Mouse (Mus musculus) limb, embryonic 14.5 days (tissue): Measurements from ENCODE around the gene Gm20388. TPM values are rescaled to one million over a fixed set of nuclear protein-coding genes. Genes with fewer than 3 reads are reported as not detected.

Experiments used
- ATAC-seq: fragments of 200-750 bp; cut with Nextera tagmentation; 2 replicates; pipeline ENCODE4 v1.8.0; 2017; ENCODE audit warnings: low read depth, moderate number of reproducible peaks, moderate TSS enrichment; ENCODE audit not compliant: low FRiP score
- DNase-seq: peaks from one replicate; pipeline ENCODE4 v3.0.0-alpha.2; 2015; ENCODE audit warnings: low spot score
- H3K27ac ChIP-seq: fragments of 300-500 bp; sonication (generic); replicated peaks from 2 replicates; pipeline ENCODE4 v1.5.1; 2014; ENCODE audit warnings: low read depth, mild to moderate bottlenecking, low read length, moderate library complexity, mixed read lengths
- H3K27me3 ChIP-seq: fragments of 300-500 bp; sonication (generic); 2 replicates; pipeline ENCODE4 v1.6.1; 2014; ENCODE audit warnings: low read length, mixed read lengths; ENCODE audit not compliant: control insufficient read depth, insufficient read depth
- H3K36me3 ChIP-seq: fragments of 300-500 bp; sonication (generic); 2 replicates; pipeline ENCODE4 v1.6.1; 2014; ENCODE audit warnings: mild to moderate bottlenecking, low read length, moderate library complexity, mixed read lengths; ENCODE audit not compliant: control insufficient read depth, insufficient read depth
- H3K4me1 ChIP-seq: fragments of 300-500 bp; sonication (generic); 2 replicates; pipeline ENCODE4 v1.6.1; 2014; ENCODE audit warnings: antibody characterized with exemption, low read length, mixed read lengths; ENCODE audit not compliant: control insufficient read depth, insufficient read depth
- H3K4me2 ChIP-seq: fragments of 300-500 bp; sonication (generic); replicated peaks from 2 replicates; pipeline ENCODE4 v1.6.1; 2014; ENCODE audit warnings: low read depth, mild to moderate bottlenecking, low read length, moderate library complexity; ENCODE audit not compliant: severe bottlenecking
- H3K4me3 ChIP-seq: fragments of 300-500 bp; sonication (generic); replicated peaks from 2 replicates; pipeline ENCODE4 v1.5.1; 2014; ENCODE audit warnings: low read length
- H3K9ac ChIP-seq: fragments of 300-500 bp; sonication (generic); 2 replicates; pipeline ENCODE4 v1.6.1; 2014; ENCODE audit warnings: mild to moderate bottlenecking, low read depth, low read length, moderate library complexity; ENCODE audit not compliant: severe bottlenecking
- H3K9me3 ChIP-seq: fragments of 300-500 bp; sonication (generic); 2 replicates; pipeline ENCODE4 v1.6.1; 2016; ENCODE audit warnings: low read length; ENCODE audit not compliant: control insufficient read depth
- POLR2A ChIP-seq: fragments of 200-500 bp; IDR thresholded peaks from 2 replicates; pipeline ENCODE4 v1.8.0; 2012; ENCODE audit warnings: inconsistent platforms, mild to moderate bottlenecking, moderate library complexity, borderline replicate concordance; ENCODE audit not compliant: insufficient read depth, insufficient read length; ENCODE audit errors: extremely low read depth
- WGBS: fragments of 180-500 bp; shearing (Covaris S2); extraction: QIAGEN DNeasy Blood & Tissue Kit; methylation state at CpG from one replicate; pipeline ENCODE4 v1.1.7; 2014; 5-methylcytosine and 5-hydroxymethylcytosine counted together
- polyA plus RNA-seq, 2 experiments: library from polyadenylated mRNA; depleted of rRNA in 1 of 2; stranded (reverse) in 1 of 2; unstranded in 1 of 2; fragments of >200 nt; fragmentation: Nextera tagmentation in 1 of 2; extraction: Ambion mirVana in 1 of 2; gene quantifications; 2 replicates each; pipeline versions ENCODE4 v1.2.1 to v1.2.3; 2012 to 2014

Gm20388 gene
- polyA plus RNA-seq, 2 experiments, result 1.9 to 49.9 TPM

DNA sequence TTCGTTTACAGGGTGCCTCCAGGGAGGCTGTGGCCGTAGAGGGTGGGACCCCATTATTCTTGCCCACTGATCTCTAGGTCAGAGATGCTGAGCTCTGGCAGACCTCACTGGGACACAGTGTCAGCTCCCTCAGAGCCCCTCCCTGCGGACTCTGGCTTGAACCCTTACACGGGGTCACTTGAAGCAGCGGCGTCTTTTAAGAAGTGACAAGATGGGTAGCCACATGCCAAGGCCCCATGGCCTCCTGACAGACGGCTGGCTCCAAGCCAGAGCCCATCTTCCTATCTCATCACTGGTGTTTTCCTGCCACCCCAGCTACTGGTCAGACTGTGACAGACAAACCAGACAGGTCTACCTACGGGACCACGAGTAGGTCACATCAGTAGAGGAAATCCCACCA lies 2288.6 kb downstream of the Gm20388 start:
- ATAC-seq, result no peak
- DNase-seq, result no peak
- Histone ChIP-seq H3K4me1 (peaks cover 11% of the 10 kb centered on the region), H3K9ac (no peak overlapping the region), H3K4me2 (no peak overlapping the region), H3K36me3 (no peaks in the 10 kb centered on the region), H3K27me3 (no peaks in the 10 kb centered on the region), H3K9me3 (no peaks in the 10 kb centered on the region), H3K4me3 (no peak overlapping the region), H3K27ac (no peak overlapping the region)
- no peak for TF ChIP-seq POLR2A
- 84% methylated on average over 9 of the region's 9 CpGs for WGBS

DNA sequence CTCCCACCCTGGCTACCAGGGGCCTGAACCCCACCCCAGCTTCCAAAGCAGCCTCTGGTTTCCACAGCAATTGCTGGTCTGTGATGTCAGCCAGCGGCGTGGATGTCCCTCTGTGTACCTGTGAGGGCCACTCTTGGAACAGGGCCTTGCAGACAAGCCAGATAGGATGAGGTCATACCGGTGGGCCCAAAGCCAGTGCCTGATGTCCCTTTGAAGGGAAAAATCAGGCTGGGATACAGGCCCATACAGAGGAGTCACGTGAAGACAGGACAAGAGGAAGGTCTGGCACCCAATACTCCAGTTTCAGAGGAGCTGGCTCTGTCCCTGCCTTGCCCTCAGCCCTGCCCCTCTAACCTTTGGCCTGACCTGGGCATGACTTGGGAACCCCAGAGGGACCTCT lies 2289.2 kb downstream of the Gm20388 start:
- H3K27me3 ChIP-seq, result no peaks in the 10 kb centered on the region
- no peaks in the 10 kb centered on the region for H3K36me3 ChIP-seq
- no peak overlapping the region for H3K4me3 ChIP-seq
- H3K9me3 ChIP-seq, result no peaks in the 10 kb centered on the region
- no peak overlapping the region for H3K4me2 ChIP-seq
- TF ChIP-seq POLR2A, result no peak
- no peak overlapping the region for H3K9ac ChIP-seq
- no peak overlapping the region for H3K27ac ChIP-seq
- no peak for DNase-seq
- WGBS, result 68% methylated on average over 4 of the region's 4 CpGs
- H3K4me1 ChIP-seq, result peaks cover 6% of the 10 kb centered on the region; the same call in 1 of the 2 replicates
- no peak for ATAC-seq

DNA sequence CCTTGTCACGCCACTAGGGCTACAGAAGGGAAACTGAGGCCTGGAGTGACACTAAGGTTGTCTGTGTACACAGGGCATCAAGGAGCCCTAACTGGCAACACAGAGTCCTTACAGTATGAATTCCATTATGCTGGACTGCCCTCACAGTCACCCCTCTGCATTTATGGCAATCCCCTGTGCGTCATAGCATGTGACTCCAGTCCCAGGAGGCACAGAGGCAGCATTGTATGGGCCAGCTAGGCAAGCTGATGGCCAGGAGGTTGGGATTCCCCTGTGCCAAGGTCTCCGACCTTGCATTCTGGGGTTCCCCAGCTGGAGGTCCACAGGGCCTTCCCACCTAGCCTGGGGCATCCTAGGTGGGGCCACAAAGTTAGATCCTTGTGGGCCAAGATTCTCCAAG lies 2300.9 kb downstream of the Gm20388 start:
- no peak overlapping the region for H3K4me3 ChIP-seq
- H3K9ac ChIP-seq, result no peak overlapping the region
- no peak overlapping the region for H3K27ac ChIP-seq
- H3K4me2 ChIP-seq, result no peak overlapping the region
- WGBS, result 85% methylated on average over 3 of the region's 3 CpGs
- no peak for TF ChIP-seq POLR2A
- DNase-seq (no peak), ATAC-seq (no peak)
- H3K27me3 ChIP-seq, result no peaks in the 10 kb centered on the region
- H3K4me1 ChIP-seq, result peaks cover 5% of the 10 kb centered on the region
- H3K9me3 ChIP-seq, result no peaks in the 10 kb centered on the region
- H3K36me3 ChIP-seq, result no peaks in the 10 kb centered on the region

DNA sequence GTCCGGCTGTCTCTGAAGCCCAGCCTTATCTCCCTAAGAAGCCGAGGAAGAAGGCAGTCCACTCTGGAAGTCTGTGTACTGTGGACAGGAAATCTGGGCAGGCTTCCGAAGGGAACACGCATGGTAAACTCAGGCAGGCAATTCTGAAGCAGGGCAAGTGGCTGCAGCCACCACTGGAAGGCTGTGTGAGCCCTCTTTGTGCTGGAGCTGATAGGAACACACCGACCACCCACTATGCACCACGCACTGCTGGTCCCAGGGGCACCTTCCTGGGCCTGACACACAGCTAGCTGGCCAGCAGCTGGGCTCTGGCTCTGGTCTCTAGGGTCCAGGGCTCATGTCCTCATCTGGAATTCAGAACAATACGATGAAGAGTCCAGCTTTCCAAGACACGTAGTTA lies 2305.0 kb downstream of the Gm20388 start:
- DNase-seq (no peak), ATAC-seq (no peak)
- no peak overlapping the region for H3K27ac ChIP-seq
- H3K27me3 ChIP-seq, result no peaks in the 10 kb centered on the region
- H3K36me3 ChIP-seq, result no peaks in the 10 kb centered on the region
- H3K9ac ChIP-seq, result no peak overlapping the region
- no peak overlapping the region for H3K4me3 ChIP-seq
- H3K9me3 ChIP-seq, result 0 out of 2 replicates have a peak, but pooled peaks cover 4% of the 10 kb centered on the region
- TF ChIP-seq POLR2A, result no peak
- no peak overlapping the region for H3K4me2 ChIP-seq
- H3K4me1 ChIP-seq, result peaks cover 5% of the 10 kb centered on the region
- 80% methylated on average over 8 of the region's 8 CpGs for WGBS

DNA sequence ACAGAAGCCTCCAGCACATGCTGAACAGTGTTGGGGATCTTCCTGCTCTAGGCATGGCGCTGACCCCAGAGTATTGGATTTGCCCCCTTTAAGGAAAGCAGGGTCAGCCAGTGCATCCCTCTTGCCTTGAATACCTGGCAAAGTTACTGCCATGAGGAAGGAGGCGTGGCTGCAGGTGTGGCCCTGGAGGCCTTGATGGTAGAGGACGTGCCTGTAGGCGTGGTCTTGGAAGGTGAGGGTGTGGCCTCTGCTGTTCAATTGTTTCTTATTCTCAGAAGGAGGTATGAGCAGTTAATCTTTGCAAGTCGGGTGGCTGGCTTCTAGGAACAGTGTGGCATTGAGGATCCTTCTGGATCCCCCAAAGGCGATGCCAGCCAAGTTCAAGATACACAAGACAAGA lies 2305.8 kb downstream of the Gm20388 start:
- no peak for DNase-seq
- WGBS, result 73% methylated on average over 6 of the region's 6 CpGs
- Histone ChIP-seq H3K36me3 (no peaks in the 10 kb centered on the region), H3K4me3 (no peak overlapping the region), H3K27me3 (no peaks in the 10 kb centered on the region), H3K9me3 (0 out of 2 replicates have a peak, but pooled peaks cover 4% of the 10 kb centered on the region), H3K27ac (no peak overlapping the region), H3K9ac (no peak overlapping the region), H3K4me2 (no peak overlapping the region), H3K4me1 (peaks cover 5% of the 10 kb centered on the region)
- TF ChIP-seq POLR2A, result no peak
- no peak for ATAC-seq

DNA sequence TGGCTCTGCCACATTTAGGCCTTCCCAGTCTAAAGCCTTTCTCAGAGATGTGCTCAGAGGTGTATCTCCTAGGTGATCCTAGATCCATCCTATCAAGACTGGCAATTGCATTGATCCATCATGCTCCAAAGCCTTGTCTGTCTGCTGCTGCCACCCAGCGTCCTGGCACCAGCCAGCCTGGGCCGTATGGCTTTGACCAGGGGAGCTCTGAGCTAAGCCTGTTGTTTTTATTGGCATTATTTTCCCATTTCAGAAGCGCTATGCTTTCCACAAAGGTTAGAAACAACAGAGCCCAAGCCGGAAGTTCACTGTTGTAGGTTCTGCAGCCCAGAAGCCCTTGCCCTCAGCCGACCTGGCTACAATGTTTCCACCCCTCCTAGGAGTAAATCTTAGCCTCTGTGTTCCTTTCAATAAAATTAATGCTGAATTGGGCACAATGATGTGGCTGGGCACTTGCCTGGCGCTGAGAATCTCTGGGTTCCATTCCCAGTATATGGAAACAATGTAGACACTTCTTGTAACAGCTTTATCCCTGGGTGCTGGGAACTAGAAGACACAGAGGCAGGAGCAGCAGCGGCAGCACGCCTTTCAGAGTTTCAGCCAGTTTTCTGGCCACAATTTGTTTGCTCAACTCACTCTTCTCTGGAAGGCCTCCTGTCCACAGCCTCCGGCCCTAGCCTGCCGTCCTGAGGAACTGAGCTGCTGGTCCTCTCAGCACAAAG lies 2307.0 kb downstream of the Gm20388 start:
- H3K4me1 ChIP-seq, result peaks cover 5% of the 10 kb centered on the region
- no peak overlapping the region for H3K27ac ChIP-seq
- TF ChIP-seq POLR2A, result no peak
- no peak overlapping the region for H3K4me2 ChIP-seq
- DNase-seq (no peak), ATAC-seq (no peak)
- H3K27me3 ChIP-seq, result no peaks in the 10 kb centered on the region
- no peak overlapping the region for H3K4me3 ChIP-seq
- H3K9me3 ChIP-seq, result 0 out of 2 replicates have a peak, but pooled peaks cover 4% of the 10 kb centered on the region
- H3K36me3 ChIP-seq, result no peaks in the 10 kb centered on the region
- WGBS, result 67% methylated on average over 10 of the region's 10 CpGs
- no peak overlapping the region for H3K9ac ChIP-seq
